Mouse (Mus musculus) heart, adult 18-20 months (tissue): ENCODE results near the gene Gnaq. TPM values are rescaled to one million over a fixed set of nuclear protein-coding genes. Genes with fewer than 3 reads are reported as not detected.

Source experiments
- DNase-seq, 2 experiments: peaks; one replicate each; pipeline ENCODE4 v3.0.0; 2021 to 2022; ENCODE audit warnings: mixed read lengths in 1 of 2
- long read RNA-seq, 2 experiments: library from polyadenylated mRNA; stranded (forward); transcript quantifications; one replicate each; pipeline ENCODE4 v2.0.0; 2021
- total RNA-seq, 2 experiments: library from RNA; stranded (reverse); gene quantifications; 2 replicates each; pipeline ENCODE4 v1.2.3; 2021

Gene Gnaq
- 10 to 100 TPM; 22.3 to 23.9 TPM for total RNA-seq
- long read RNA-seq, experiment 1, full-length matches to known transcripts = 1 of 7 reads
- long read RNA-seq, experiment 1, partial matches to known transcripts = 0 of 7 reads
- long read RNA-seq, experiment 1, other reads (novel, unspliced or antisense) = 6 of 7 reads
- long read RNA-seq, experiment 2, partial matches to known transcripts = 0 of 1 reads
- long read RNA-seq, experiment 2, other reads (novel, unspliced or antisense) = 1 of 1 reads

DNA sequence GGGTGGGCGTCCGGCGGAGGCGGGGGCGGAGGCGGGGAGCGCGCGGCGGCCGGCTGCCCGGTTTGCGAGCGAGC lies at the start of gene Gnaq:
Gene Gnaq, plus strand, starts transcription at position 41 of the 74 bp plus-strand sequence.
- DNase-seq = no peak

DNA sequence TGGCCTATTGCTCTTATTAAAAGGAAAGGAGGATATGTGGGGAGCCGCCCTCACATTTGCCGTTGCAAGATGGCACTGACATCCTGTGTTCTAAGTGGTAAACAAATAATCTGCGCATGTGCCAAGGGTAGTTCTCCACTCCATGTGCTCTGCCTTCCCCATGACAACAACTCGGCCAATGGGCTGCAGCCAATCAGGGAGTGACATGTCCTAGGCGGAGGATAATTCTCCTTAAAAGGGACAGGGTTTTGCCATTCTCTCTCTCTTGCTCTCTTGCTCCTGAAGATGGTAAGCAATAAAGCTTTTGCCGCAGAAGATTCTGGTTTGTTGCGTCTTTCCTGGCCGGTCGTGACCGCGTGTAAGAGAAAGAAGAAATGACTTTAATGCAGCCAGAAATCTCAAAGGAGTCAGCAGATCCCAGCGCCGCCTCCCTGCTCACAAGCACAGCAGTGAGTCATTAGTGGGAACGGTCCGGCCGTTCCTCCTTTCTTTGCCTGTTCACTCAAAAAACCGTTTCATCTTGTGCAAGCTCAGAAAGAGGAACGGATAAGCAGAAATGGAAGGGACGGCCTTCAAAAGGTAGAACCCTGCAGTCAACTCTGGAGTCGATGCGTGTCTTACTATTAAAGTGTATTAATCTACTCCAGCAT lies 48.5 kb upstream of the Gnaq start:
- peak; percentile 19 to 58 for DNase-seq

DNA sequence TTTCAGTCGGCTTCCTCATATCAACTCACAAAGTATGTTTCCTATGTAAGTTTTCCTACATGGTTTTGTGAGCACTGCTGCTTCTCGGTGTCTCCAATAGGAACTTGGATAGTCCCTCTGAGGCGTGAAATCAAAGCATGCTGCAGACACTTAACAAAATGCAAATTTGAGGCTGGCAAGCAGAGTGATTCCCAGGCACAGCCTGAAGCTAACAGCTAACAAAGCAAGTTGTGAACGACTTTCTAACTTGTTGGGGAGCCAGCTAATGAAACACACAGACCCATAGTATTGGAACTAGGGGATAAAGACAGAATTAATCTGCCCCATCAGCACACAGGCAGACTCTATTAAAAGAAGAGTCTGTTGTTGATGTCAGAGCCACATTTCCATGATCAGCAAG lies 47.4 kb upstream of the Gnaq start:
- no peak for DNase-seq

DNA sequence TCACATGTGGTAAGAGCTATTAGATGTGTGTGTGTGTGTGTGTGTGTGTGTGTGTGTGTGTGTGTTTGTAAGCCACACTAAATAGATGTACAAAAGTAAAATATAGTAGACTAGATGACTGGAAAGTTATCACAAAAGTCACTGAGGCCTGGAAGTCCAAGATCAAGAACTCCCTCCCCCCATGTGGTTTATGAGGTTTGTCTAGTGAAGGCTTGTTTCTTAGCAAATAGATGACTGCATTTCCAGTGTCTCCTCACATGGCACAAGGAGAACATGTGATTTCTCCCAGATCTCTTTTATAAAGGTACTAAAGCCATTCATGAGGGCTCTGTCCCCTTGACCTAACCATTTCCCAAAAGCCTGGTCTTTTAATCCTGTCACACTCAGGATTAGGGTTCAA lies 46.5 kb upstream of the Gnaq start:
- DNase-seq = no peak

DNA sequence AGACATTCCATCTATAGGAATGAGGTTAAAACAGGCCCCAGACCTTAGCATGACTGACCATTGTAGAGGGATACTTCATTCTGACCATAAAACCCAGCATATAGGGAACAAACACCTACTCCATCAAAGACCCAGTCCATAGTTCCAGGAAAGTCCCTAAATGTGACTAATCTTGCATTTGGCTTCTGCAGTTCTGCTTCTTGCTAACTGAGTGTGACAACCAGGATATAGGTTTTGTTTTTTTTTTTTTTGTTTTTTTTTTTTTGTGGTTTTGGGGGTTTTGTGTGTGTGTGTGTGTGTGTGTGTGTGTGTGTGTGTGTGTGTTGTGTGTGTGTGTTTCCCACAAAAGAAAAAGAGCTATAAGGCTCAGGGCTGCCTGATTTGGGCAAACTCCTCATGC lies 46.0 kb upstream of the Gnaq start:
- DNase-seq = no peak

DNA sequence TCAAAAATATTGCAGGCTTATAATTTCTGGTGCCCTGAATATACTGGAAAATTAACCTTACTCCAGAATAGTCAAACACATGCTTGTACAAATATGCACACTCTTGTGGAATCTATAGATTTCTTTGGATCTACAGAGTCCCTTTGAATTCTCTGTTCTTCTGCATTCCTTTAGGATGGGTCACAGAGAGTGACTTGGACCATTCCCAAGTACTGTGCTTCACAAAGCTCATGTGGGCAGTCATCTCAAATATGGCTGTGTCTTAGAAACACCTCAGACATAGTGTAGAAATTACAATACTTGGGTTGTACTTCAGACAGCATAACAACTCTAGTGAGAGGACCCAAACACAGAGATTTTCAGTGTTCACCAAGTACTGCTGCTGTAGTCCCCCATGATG lies 45.2 kb upstream of the Gnaq start:
- no peak for DNase-seq

DNA sequence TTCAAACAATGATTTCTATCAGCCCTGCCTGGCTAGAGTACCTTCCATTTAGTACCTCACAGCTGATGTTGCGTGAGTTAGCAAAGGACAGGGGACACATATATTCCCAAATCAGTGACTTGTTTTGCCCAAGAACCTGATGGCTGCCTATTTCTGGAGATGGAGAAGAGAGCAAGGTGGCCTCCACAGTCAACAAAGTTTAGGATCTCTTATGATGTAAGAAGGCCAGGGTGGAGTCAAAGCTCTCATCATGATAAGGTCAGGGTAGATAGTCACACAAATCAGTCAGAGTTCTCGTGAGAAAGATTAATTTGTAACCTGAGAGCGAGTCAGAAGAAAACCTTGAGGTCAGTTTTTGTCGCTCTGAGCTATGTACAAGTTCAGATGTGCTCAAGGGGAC lies 39.0 kb upstream of the Gnaq start:
- DNase-seq = no peak

DNA sequence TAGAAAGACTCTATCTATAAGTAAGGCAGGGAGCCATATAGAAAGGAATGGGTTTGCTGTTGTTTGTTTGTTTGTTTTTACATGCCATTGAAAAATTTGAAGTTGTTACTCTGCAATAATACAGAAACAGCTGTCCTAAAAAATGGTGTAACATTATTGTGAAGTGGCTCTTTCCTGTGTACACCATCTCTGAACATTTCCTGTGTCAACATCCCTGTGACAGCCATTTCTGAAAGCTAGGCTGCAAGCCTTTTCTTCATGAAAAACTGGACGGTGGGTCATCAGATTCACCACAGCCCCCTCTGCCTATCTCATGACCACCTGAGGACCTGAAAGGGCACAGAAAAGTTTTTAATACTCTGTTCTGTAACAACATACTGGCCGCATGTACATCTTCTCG lies 22.7 kb upstream of the Gnaq start:
- DNase-seq = no peak

DNA sequence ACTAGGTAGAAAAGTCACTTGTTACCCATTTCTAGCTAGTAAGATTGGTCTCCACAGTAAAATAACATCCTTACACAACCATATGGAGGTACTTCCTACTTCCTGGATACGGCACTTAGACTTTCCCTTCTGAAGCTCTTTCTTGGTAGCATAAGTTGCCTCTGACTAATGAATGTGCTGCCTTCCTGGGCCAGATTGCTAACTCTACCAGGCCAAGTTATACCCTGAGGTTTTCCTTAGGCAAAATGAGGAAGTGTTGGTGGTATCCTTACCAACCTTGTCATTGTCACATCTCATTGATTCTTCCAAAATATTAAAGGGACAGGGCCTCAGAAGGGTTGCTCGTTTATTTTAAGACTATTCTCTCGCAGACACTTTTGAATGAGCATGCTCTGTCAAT lies 22.0 kb upstream of the Gnaq start:
- no peak for DNase-seq

DNA sequence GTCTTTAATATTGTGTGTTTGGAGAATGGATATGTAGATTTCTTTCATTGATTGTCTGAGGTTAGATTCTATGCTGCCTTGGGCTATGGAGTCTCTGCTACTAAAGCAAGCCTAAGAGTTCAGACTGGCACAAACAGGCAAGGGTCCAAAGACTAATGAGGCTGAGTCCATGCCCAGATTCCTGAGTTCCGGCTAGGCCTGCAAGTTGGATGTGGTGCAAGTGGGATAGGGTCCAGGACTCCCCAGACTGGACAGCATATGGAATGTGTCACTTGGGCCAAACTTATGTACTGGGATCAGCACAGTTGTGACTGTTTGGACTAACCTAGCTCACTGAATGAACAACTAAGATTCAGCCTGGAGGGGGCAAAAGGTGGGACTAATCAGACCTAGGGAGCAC lies 19.3 kb upstream of the Gnaq start:
- peak; percentile 76 to 80 for DNase-seq

DNA sequence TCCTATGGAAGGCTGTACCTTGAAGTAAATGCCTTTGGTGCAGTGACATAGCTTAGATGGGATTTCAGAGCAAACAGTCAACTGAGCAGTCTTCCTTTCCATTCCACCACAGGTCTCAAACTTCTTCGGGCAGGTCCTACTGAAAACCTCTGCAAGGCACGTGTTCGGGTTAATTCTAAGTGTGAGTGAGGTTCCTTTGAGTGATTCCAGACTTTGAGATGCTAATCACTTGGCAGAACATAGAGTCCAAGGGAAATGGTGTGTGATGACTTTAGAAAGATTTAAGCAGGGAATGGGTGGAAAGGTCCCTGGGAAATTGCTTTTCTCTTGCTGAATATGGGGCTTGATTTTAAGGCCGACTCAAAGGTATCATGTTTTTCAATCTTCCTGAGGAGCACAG lies 14.2 kb upstream of the Gnaq start:
- no peak for DNase-seq

DNA sequence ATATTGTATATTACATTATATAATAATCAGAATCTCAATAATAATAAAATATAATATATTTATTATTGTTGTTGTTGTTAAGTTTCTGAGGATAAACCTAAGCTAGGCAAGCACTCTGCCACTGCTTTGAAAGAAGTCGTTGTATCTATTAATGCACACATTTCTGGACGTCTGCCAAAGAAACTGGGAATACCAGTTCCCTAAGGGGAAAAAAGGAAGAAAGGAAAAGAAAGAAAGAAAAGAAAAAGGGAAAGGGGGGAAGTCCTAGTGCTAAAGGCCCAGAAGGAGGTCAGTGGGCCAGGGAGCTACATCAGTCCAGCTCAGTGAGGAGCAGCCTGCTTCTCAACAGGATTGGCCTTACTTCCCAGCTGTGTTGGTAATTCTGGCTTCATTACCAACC lies 11.3 kb upstream of the Gnaq start:
- no peak for DNase-seq

DNA sequence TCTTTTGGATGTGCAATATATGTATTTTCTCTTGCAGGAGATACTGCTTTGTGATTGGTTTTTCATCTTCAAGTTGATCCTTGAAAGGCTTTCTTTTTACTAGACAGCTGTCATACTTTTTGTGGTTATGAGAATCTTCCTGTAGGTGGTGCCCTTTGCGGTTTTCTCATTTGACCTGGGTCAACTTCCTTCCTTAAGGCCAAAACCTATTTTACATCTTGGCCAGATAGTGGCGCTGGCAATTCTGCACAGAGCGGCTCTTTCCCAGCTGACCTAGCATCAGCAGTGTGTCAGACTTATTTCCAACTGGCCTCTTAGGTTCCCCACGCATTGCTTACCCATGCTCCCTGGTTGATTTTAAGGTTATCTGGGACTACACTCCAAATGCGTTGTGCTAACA lies 3.9 kb upstream of the Gnaq start:
- DNase-seq = peak; percentile 60 to 67

DNA sequence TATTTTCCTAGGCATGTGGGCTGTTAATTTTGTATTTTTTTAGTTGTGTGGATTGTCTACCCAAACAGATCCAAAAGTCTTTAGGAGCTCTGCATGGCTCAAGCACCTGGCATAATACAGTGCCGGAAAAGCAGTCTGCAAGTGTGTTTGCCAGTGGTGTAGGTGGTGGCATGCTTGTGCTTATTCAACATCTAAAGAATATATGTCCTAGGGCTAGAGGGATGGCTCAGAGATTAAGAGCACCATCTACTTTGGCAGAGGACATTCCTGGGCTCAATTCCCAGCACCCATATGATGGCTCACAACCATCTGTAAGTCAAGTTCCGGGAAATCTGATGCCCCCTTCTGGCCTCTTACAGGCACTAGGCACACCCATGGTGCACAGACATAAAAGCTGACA lies 3.5 kb upstream of the Gnaq start:
- no peak for DNase-seq

DNA sequence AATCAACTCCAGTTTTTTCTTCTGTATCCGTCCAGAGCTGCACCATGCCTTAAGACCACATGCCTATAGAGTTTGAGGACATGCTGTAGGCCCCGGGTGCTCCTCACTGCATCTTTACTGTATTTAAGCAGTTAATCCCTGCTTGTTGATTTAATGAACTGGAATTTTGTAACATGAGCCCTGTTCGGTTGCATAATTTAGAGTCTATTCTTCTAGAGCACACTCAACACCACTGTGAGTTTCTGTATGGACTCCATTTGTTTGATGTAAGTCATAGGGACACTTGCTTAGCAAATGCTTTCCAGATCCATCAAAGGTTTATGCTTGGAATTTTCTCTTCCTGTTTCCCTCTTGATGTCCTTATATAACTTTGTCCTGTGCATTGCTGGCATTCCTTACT lies 2.2 kb upstream of the Gnaq start:
- no peak for DNase-seq

DNA sequence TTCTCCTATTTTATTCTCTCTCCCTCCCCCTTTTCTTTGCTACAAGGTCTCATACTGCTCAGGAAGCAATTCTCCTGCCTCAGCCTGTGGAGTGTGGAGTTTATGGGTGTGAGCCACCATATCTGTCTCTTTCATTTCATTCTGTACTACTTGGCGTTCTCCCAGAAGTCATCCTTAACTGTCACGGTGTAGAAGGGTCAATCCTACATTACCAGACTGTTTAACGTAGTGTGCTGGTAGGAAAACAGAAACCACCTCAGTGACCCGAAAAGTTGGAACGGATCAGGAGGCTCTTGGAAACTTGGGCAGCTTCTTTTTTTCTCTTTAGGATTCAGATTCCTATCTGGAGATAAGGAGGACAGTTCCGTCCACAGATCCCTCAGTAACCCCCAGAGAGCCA lies 800 bp upstream of the Gnaq start:
- DNase-seq = peak in 1 of 2 experiments; percentile 18

DNA sequence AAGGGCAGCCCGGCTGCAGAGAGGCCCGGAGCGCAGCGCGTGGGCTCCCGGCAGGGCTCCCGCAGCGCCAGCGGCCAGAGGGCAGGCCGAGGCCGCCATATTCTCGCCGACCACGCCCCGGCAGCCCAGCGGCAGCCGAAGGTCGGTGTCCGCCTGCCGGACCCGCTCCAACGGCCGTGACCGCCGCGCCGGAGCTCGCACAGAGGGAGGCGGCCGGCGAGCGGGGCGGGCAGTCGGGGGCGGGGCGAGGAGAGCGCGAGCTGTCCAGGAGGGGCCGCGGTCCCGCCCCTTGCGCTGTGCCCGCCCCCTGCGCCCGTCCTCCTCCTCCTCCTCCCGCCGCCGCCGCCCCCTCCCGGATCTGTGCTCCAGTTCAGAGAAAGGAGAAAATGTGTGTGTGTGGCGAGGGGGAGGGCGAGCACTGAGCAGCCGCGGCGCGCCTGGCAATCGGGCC lies 266 bp upstream of the Gnaq start:
- DNase-seq = peak; percentile 91 to 94

DNA sequence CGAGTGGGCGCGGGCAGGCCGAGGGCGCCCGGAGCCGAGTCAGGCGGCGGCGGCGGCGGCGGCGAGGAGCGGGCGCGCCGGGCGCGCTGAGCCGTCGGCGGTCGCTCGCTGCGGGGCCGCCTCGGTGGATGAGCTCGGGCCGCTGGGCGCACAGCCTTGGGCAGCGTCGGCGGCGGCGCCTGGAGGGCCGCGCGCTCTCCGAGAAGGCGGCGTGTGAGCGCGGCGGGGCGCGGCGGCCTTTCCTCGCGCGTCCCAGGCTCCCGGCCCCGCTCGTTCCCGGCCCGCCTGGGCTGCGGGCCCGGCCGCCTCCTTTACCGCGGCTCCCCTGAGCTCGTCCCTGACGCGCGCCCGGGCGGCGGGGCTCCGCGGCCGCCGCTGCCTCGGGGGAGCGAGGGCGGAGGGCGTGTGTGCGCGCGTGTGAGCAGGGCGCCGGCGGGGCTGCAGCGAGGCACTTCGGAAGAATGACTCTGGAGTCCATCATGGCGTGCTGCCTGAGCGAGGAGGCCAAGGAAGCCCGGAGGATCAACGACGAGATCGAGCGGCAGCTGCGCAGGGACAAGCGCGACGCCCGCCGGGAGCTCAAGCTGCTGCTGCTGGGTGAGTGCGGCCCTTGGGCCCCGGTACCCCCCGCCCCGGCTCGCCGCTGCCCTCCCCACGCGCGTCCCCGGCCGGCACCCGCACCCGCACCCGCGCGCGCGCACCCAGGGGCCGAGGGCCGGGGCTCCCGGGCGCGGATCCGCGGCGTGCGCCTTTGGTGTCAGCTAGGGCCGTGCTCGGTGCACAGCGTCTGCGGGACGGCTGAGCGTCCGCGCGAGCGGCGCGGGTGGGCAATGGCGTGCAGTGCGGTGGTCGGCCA lies 462 bp downstream of the Gnaq start:
- DNase-seq = peak; percentile 67 to 76

DNA sequence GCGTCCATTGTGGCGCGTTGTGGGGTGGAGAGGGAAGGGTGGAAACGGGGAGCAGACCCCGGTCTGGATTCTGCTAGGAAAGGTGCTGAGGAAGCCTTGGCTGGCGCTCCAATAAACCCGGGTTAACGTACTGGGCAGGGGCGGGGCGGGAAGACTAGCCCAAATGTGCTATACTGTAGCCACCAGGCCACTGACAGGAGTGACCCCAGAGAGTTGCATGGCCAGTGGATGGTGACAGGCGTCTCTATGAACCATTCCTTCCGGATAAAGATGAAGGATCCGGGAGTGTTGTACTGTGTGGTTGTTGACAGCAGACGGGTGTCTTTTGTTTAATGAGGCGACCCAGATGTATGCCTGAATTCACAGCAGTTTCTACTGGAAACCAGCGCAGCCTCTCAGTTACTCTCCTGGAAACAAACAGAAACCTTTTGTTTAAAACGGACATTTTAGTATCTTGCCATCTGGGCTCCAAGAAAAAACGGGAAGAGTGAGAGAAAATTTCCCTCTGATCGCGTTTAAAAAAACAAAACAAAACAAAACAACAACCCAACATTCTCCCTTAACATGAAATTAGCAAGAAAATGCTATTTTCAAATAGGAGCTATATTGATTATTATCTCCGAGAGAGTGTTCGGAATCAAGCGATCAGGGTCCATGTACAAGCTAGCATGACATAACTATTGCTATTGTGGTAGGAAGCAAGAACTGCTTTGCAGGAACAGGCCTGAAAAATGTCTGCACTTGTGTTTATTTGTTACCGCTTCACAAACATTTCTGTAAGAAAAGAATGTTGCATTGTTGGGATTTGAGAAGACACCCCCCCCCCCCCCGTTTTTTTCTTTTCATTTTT lies 1.3 kb downstream of the Gnaq start:
- DNase-seq = peak in 1 of 2 experiments; percentile 59

DNA sequence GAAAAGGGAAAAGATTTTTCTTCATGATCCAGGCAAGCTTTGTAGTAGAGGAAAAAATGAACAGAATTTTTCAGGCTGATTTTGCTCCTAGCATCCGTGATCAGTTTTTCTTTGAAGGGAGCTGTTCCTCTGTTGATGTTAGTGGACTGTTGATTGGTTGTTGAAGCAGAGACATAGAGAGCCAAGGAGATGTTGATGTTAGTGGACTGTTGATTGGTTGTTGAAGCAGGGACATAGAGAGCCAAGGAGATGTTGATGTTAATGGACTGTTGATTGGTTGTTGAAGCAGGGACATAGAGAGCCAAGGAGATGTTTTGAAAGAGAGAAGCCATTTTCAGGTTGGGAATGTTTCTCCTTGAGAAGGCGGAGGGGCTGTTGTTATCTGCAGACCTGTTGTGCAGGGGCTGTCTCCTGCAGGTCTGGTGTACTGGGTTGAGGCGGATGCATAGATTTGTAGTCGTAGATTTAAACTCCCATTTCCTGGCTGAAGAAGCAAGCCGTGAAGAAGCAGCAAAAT lies 5.5 kb downstream of the Gnaq start:
- no peak for DNase-seq

DNA sequence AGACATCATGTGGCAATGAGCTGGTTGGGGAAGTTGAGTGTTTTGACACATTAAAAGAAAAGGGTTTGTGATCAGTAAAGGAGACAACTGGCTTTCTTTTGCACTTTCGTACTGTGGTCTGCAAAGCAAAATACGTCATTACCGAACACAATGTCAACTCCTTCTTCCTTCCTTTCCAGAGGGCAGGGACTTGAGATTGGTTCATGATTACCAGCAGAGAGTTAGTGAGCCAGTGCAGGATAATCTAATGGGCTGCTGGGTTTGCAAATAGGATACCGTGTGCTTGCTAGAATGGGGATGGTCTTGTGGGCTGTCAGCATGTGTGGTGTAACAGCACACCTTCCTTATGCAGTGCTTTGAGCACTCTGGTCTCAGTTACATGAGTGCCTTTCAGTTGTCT lies 8.1 kb downstream of the Gnaq start:
- peak in 1 of 2 experiments; percentile 55 for DNase-seq

DNA sequence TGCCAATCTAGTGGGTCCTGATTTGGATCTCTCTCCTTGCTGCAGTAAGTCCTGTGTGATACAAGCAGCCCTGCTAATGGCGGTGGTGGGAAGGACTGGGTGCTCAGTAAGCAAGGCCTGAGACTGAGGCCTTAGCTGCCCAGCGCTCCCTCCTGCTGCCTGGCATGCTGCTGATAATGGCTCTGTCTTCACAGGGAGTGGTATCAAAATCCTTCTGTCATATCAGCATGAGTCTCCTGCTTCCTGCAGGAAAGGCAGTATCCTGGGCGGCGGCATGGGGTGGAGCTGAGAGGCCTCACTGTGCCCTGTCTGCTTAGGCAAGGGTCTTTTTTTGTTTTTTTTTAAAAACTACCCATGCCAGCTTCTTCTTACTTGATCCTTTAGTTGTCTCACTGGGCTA lies 9.2 kb downstream of the Gnaq start:
- DNase-seq = peak in 1 of 2 experiments; percentile 44

DNA sequence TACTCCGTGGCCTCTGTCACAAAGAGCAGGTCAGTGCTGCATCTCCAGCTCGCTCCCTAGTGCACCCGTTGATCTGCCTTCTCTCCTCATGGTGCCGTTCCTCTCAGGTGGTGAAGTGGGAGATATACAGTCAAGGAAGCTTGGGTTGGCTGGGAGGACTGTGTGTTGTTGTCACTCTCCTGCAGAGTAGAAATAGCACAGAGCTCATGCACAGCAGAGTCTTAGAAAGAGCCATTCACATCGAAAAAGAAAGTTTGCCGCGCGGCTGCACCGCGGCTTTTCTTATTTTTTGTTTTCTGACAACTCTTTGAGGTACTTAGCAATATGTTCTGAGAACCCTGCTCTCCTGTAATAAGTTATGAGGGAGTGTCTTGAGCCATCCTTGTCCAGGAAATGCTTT lies 10.4 kb downstream of the Gnaq start:
- no peak for DNase-seq
